Mouse (Mus musculus) kidney, embryonic 15.5 days (tissue): Measurements from ENCODE around the gene Slc10a3. TPM values are rescaled to one million over a fixed set of nuclear protein-coding genes. Genes with fewer than 3 reads are reported as not detected.

ENCODE experiments used
- ATAC-seq: fragments of 200-750 bp; cut with Nextera tagmentation; replicated peaks from 2 replicates; pipeline ENCODE4 v1.8.0; 2017; ENCODE audit warnings: moderate TSS enrichment; ENCODE audit not compliant: low FRiP score
- H3K27ac ChIP-seq: fragments of 300-500 bp; sonication (generic); 2 replicates; pipeline ENCODE4 v1.5.1; 2015; ENCODE audit warnings: mild to moderate bottlenecking, inconsistent platforms
- H3K27me3 ChIP-seq: fragments of 300-500 bp; sonication (generic); 2 replicates; pipeline ENCODE4 v1.6.1; 2015; ENCODE audit warnings: inconsistent platforms
- H3K36me3 ChIP-seq: fragments of 300-500 bp; sonication (generic); 2 replicates; pipeline ENCODE4 v1.6.1; 2015; ENCODE audit warnings: inconsistent platforms
- H3K4me1 ChIP-seq: fragments of 300-500 bp; sonication (generic); 2 replicates; pipeline ENCODE4 v1.6.1; 2015; ENCODE audit warnings: inconsistent platforms
- H3K4me2 ChIP-seq: fragments of 300-500 bp; sonication (generic); 2 replicates; pipeline ENCODE4 v1.6.1; 2015; ENCODE audit warnings: moderate library complexity, mild to moderate bottlenecking, inconsistent platforms
- H3K4me3 ChIP-seq: fragments of 300-500 bp; sonication (generic); replicated peaks from 2 replicates; pipeline ENCODE4 v1.5.1; 2015; ENCODE audit warnings: mild to moderate bottlenecking, inconsistent platforms
- H3K9ac ChIP-seq: fragments of 300-500 bp; sonication (generic); 2 replicates; pipeline ENCODE4 v1.6.1; 2015; ENCODE audit warnings: mild to moderate bottlenecking, inconsistent platforms
- H3K9me3 ChIP-seq: fragments of 300-500 bp; sonication (generic); replicated peaks from 2 replicates; pipeline ENCODE4 v1.6.1; 2016; ENCODE audit warnings: inconsistent platforms
- WGBS: fragments of 180-500 bp; shearing (Covaris S2); methylation state at CpG from one replicate; pipeline ENCODE4 v1.1.7; 2015; ENCODE audit warnings: mixed read lengths; 5-methylcytosine and 5-hydroxymethylcytosine counted together
- polyA plus RNA-seq: library from polyadenylated mRNA; unstranded; fragments of >200 nt; fragmentation: Nextera tagmentation; extraction: Ambion mirVana; gene quantifications from 2 replicates; pipeline ENCODE4 v1.2.1, GENCODE M21; 2015

Gene Slc10a3
- polyA plus RNA-seq, 1 experiment from 2014 or later: 22.1 TPM

GRCm38 (mm10) chrX:74353467-74353770, 19.7 kb downstream of the Slc10a3 start, which contains the start of gene Lage3:
Gene Lage3, minus strand, starts transcription at chrX:74353618.
- peak; percentile 85 for ATAC-seq
- no peaks in the 10 kb centered on the region for H3K9me3 ChIP-seq
- peak within 1 kb of the TSS; percentile 50 for H3K4me3 ChIP-seq
- H3K4me2 ChIP-seq: peak within 1 kb of the TSS; percentile 62
- no peaks in the 10 kb centered on the region for H3K27me3 ChIP-seq
- H3K36me3 ChIP-seq: no peaks in the 10 kb centered on the region
- H3K4me1 ChIP-seq: peaks cover 4% of the 10 kb centered on the region; the same call in 1 of the 2 replicates
- WGBS: 28% methylated on average over 8 of the region's 22 CpGs
- H3K9ac ChIP-seq: peak within 1 kb of the TSS; percentile 52
- H3K27ac ChIP-seq: peak within 1 kb of the TSS; percentile 45; the same call in 1 of the 2 replicates

- no peaks in the 10 kb centered on the region for H3K9me3 ChIP-seq
- peaks cover 4% of the 10 kb centered on the region; the same call in 1 of the 2 replicates for H3K4me1 ChIP-seq
- peak overlapping the region; percentile 62 for H3K4me2 ChIP-seq
- H3K9ac ChIP-seq: peak overlapping the region; percentile 52
- H3K27ac ChIP-seq: peak overlapping the region; percentile 45; the same call in 1 of the 2 replicates
- WGBS: 24% methylated on average over 13 of the region's 13 CpGs
- no peaks in the 10 kb centered on the region for H3K36me3 ChIP-seq
- H3K4me3 ChIP-seq: peak overlapping the region; percentile 50
- peak; percentile 49 for ATAC-seq
- no peaks in the 10 kb centered on the region for H3K27me3 ChIP-seq
Measured at GRCm38 (mm10) chrX:74352645-74353466, 20.3 kb downstream of the Slc10a3 start.

DNA sequence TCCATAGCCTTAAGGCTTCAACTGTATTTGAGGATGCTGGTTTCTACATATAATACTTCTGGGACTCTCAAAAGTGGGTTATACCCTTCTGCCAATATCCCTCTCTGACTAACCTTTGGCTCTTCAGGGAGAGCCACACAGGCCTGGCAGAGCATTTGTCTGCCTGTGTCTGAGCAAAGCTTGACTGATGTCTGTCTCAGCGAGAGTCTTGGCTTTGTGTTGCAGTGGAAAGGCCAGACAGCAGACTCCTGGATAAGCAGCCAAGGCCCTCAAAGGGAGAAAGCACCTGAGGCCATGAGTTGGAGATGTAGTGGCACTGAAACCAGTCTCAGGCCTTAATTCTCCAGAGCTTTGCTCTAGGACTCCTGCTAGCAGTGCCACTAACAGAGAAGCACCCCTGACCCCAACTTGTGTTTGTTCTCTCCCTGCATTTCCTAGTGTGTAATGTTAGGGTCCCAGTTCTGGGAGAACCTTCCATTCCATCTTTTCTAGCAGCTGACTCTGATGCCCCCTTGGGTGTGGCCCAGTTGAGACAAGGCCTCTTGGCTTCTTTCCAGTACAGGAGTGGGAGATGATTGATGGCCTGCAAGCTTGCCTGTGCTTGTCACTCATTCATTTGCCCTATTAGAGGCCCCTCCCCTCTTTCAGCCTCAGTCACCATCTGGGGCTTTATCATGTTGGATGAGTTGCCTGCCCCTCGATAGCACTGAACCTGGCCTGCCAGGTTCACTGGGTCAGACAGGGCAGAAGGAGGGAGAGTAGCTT, 42.8 kb downstream of the Slc10a3 start:
- H3K4me2 ChIP-seq: peak overlapping the region; percentile 65
- peak overlapping the region; percentile 50 for H3K4me3 ChIP-seq
- H3K27ac ChIP-seq: no peak overlapping the region
- H3K27me3 ChIP-seq: no peaks in the 10 kb centered on the region
- H3K4me1 ChIP-seq: peaks cover 20% of the 10 kb centered on the region
- H3K9ac ChIP-seq: no peak overlapping the region
- no peaks in the 10 kb centered on the region for H3K9me3 ChIP-seq
- H3K36me3 ChIP-seq: peaks cover 17% of the 10 kb centered on the region; the same call in 1 of the 2 replicates
- 34% methylated on average over 2 of the region's 2 CpGs for WGBS
- ATAC-seq: no peak

DNA sequence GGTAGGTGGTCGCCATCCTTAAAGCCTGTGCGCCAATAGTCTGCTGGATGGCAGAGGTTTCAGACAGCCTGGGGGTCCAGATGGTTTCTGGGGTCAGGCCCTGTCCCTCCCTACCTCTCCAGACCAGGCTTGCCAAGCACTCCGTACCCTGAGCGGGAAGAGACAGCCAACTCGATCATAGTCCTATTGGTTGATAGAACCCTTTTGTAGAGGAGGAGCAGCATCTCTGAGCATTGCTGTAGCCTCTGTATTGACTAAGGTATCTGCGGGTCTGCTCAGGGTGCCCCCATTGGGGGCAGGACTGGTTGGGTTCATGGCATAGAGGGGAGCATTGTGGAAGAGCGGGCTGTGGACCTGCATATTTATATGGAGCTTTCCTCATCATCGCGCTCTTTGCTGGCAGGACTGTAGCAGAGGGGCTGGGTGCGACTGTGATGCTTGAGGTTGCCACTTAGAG, 43.9 kb downstream of the Slc10a3 start:
- H3K27ac ChIP-seq: no peak overlapping the region
- H3K27me3 ChIP-seq: no peaks in the 10 kb centered on the region
- peak overlapping the region; percentile 65 for H3K4me2 ChIP-seq
- ATAC-seq: no peak; the same call in none of the 2 replicates
- peaks cover 7% of the 10 kb centered on the region; the same call in 1 of the 2 replicates for H3K36me3 ChIP-seq
- H3K9ac ChIP-seq: peak overlapping the region; percentile 57
- no peaks in the 10 kb centered on the region for H3K9me3 ChIP-seq
- H3K4me3 ChIP-seq: peak overlapping the region; percentile 50
- WGBS: 28% methylated on average over 10 of the region's 10 CpGs
- peaks cover 20% of the 10 kb centered on the region for H3K4me1 ChIP-seq

- Histone ChIP-seq H3K27ac (peak within 1 kb of the TSS; percentile 85), H3K27me3 (no peaks in the 10 kb centered on the region), H3K9ac (peak within 1 kb of the TSS; percentile 57), H3K36me3 (peaks cover 5% of the 10 kb centered on the region; the same call in 1 of the 2 replicates), H3K4me2 (peak within 1 kb of the TSS; percentile 65), H3K4me1 (peaks cover 20% of the 10 kb centered on the region), H3K9me3 (no peaks in the 10 kb centered on the region), H3K4me3 (peak within 1 kb of the TSS; percentile 50)
- ATAC-seq: peak; percentile 97
- 19% methylated on average over 30 of the region's 30 CpGs for WGBS
Measured at GRCm38 (mm10) chrX:74328725-74329161, 44.4 kb downstream of the Slc10a3 start, which contains the start of gene Plxna3. Gene Plxna3, plus strand, starts transcription at chrX:74329066.

Other genes with a start within 250 kb of the Slc10a3 start
- not detected in 2 replicates for gene Opn1mw, start 245.9 kb downstream of the Slc10a3 start, polyA plus RNA-seq
- gene Mecp2, start 238.0 kb downstream of the Slc10a3 start, polyA plus RNA-seq: 11.2 and 12.1 TPM in 2 replicates
- not detected in 2 replicates for gene Tex28, start 205.5 kb downstream of the Slc10a3 start, polyA plus RNA-seq
- gene Tktl1, start 196.1 kb downstream of the Slc10a3 start, polyA plus RNA-seq: 0.06 and 0.14 TPM in 2 replicates
- 243 and 308 TPM in 2 replicates for gene Flna, start 123.5 kb downstream of the Slc10a3 start, polyA plus RNA-seq
- gene Emd, start 118.7 kb downstream of the Slc10a3 start, polyA plus RNA-seq: 27.9 and 30.9 TPM in 2 replicates
- 796 and 801 TPM in 2 replicates for gene Rpl10, start 102.5 kb downstream of the Slc10a3 start, polyA plus RNA-seq
- 88.2 and 91.1 TPM in 2 replicates for gene Taz, start 91.4 kb downstream of the Slc10a3 start, polyA plus RNA-seq
- gene Dnase1l1, start 91.0 kb downstream of the Slc10a3 start, polyA plus RNA-seq: 12.8 and 13.0 TPM in 2 replicates
- 137 TPM in 2 replicates for gene Atp6ap1, start 76.3 kb downstream of the Slc10a3 start, polyA plus RNA-seq
- gene Gdi1, start 68.4 kb downstream of the Slc10a3 start, polyA plus RNA-seq: 191 and 221 TPM in 2 replicates
- gene Fam50a, start 60.3 kb downstream of the Slc10a3 start, polyA plus RNA-seq: 67.0 and 67.1 TPM in 2 replicates
- 11.4 and 17.0 TPM in 2 replicates for gene Plxna3, start 44.3 kb downstream of the Slc10a3 start, polyA plus RNA-seq
- 123 and 126 TPM in 2 replicates for gene Lage3, start 19.7 kb downstream of the Slc10a3 start, polyA plus RNA-seq
- gene Ubl4a, start 131 bp downstream of the Slc10a3 start, polyA plus RNA-seq: 68.4 and 76.0 TPM in 2 replicates
- gene Fam3a, start 19.9 kb upstream of the Slc10a3 start, polyA plus RNA-seq: 38.9 and 40.2 TPM in 2 replicates
- gene Ikbkg, start 19.9 kb upstream of the Slc10a3 start, polyA plus RNA-seq: 19.9 and 21.0 TPM in 2 replicates
- gene G6pdx, start 55.8 kb upstream of the Slc10a3 start, polyA plus RNA-seq: 45.7 and 49.2 TPM in 2 replicates
- gene Gm6880, start 108.0 kb upstream of the Slc10a3 start, polyA plus RNA-seq: not detected in 2 replicates
- not detected in 2 replicates for gene Olfr1326-ps1, start 201.5 kb upstream of the Slc10a3 start, polyA plus RNA-seq
- not detected in 2 replicates for gene Olfr1325, start 219.3 kb upstream of the Slc10a3 start, polyA plus RNA-seq